Mouse (Mus musculus) G1E (cell line): ENCODE data around the gene Surf4.
"Not testable (repeated sequence)": the region's sequence is repeated elsewhere in the genome, so short reads cannot be mapped to it uniquely, and the experiment has no call there.

Experiments
- CTCF ChIP-seq: IDR thresholded peaks from 2 replicates; pipeline ENCODE4 v1.5.1; 2012; ENCODE audit warnings: low read depth, low read length, inconsistent platforms, mixed read lengths
- GATA1 ChIP-seq: IDR thresholded peaks from 2 replicates; pipeline ENCODE4 v1.6.1; 2012; ENCODE audit warnings: borderline replicate concordance, low read length, inconsistent platforms, mixed read lengths
- TAL1 ChIP-seq: conservative IDR thresholded peaks from 2 replicates; pipeline ENCODE4 v1.6.1; 2012; ENCODE audit warnings: low read depth, low read length, inconsistent platforms, mixed read lengths

DNA sequence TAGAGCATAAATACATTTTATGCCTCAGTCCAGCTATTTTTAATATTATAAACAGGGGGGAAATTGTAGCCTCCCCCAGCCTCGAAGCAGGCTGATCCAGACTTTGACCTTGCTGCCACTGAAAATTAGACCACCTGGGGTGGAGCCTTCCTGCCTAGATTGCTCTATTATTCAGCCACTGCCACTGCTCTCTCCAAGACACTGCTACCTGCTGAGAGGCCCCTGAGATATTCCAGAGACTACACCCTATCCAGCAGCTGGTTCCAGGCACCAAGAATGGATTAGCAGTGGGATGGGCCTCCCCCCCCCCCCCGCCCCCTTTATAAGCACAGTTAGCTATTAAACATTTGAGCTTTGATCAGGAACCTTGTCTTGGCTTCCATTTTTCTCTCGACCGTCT, 47.6 kb downstream of the Surf4 start:
- TF ChIP-seq CTCF, GATA1, TAL1: not testable (repeated sequence)
